Mouse (Mus musculus): Measurements from ENCODE around the gene Gm21488. TPM values are rescaled to one million over a fixed set of nuclear protein-coding genes. Genes with fewer than 3 reads are reported as not detected.
"Not testable (repeated sequence)": the region's sequence is repeated elsewhere in the genome, so short reads cannot be mapped to it uniquely, and the experiment has no call there.

Gm21488 gene
- not detected in 2 replicates for polyA plus RNA-seq (2012; ENCODE audit: insufficient read depth, insufficient read length, low replicate concordance, missing spikeins)

DNA sequence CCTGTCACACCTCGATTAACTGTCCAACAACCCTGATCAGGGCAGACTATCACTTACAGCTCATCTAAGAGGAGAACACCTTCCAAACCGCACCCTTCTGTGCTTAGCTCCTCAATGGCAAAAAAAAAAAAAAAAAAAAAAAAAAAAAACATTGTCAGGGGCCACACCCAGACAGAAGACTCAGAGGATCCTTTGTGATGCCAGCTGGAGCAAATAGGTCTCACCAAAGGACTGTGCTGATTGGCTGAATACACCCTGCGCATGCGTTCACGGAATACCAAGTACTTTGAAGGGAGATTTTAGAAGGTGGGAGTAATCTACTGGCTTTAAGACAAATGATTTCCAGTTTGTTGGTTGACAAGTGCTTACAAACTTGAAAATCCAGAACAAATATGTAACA, at the start of gene Gm21488:
Gene Gm21488, minus strand, starts transcription at position 101 of the 400 bp plus-strand sequence.
- WGBS: no CpG with 5 or more reads among the region's 5 CpGs
- not testable (repeated sequence) for H3K4me3 ChIP-seq (ENCODE audit: insufficient read depth, low read depth, low read length); H3K27ac ChIP-seq (ENCODE audit: insufficient read depth, low read depth, low read length); H3K4me1 ChIP-seq (ENCODE audit: control insufficient read depth, insufficient read depth, low read length)

Measured in olfactory bulb, adult 2 months (tissue).